In the genomic region with DNA sequence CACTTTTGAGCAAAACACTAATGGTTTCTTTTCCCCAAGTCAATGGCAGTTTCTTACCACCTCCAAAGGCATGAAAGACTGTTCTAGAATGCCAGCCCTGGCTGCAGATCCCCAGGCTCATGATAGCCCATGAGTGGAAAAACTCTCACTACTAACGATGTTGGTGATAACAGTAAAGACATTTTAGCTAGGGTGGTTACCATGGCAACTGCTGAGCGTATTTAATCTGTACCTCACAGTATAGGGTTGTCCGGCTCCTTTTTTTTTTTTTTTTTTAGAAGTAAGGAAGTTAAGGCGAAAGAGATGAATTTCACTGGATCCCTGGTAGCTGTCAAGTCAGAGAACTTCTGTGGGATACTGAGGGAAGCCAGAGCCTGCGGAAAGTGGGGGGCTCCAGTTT, we compare ENCODE assay signal across 7 mouse cellular contexts.
DNase-seq lines count a peak whose midpoint lies in the region; ATAC-seq lines count a peak whose summit lies in the region.

No protein-coding gene starts in this region.

- 20% methylated on average over 5 of the region's 5 CpGs for WGBS in liver, embryonic 11.5 days
- WGBS in liver, embryonic 16.5 days (ENCODE audit: insufficient replicate concordance) = 15% methylated on average over 5 of the region's 5 CpGs

- no peaks in the 10 kb centered on the region for H3K36me3 ChIP-seq in liver, embryonic 11.5 days (ENCODE audit: control insufficient read depth, insufficient read depth, low read length)
- H3K36me3 ChIP-seq in liver, embryonic 16.5 days (ENCODE audit: control insufficient read depth, insufficient read depth) = no peaks in the 10 kb centered on the region

- no peak for DNase-seq in liver, embryonic 11.5 days (ENCODE audit: low spot score)
- DNase-seq in liver (no peak), MN1 (ENCODE audit: low spot score) (peak; percentile 62)
- peak; percentile 54 for DNase-seq in embryo, embryonic 11 days
- no peak for DNase-seq in left cerebral cortex, adult 9 months (ENCODE audit: low spot score in 2 of 2)
- DNase-seq in adrenal gland, postnatal 4 days (ENCODE audit: low spot score in 2 of 2) = no peak

- ATAC-seq in liver, embryonic 11.5 days (replicated peaks; ENCODE audit: low FRiP score) = peak; percentile 48; the same call in 1 of the 2 replicates
- peak; percentile 46; the same call in 1 of the 2 replicates for ATAC-seq in liver, embryonic 16.5 days (ENCODE audit: low read depth)

- H3K4me2 ChIP-seq in liver, embryonic 11.5 days = no peak overlapping the region
- no peak overlapping the region for H3K4me2 ChIP-seq in liver, embryonic 16.5 days (ENCODE audit: low read depth, low read length)

- H3K27me3 ChIP-seq in liver, embryonic 11.5 days (replicated peaks; ENCODE audit: control insufficient read depth, insufficient read depth, low read length) = no peaks in the 10 kb centered on the region
- no peaks in the 10 kb centered on the region for H3K27me3 ChIP-seq in liver, embryonic 16.5 days (ENCODE audit: control insufficient read depth, insufficient read depth, low read depth, low read length)

- no peaks in the 10 kb centered on the region for H3K9me3 ChIP-seq in liver, embryonic 11.5 days (ENCODE audit: control insufficient read depth, low read length)
- H3K9me3 ChIP-seq in liver, embryonic 16.5 days (replicated peaks; ENCODE audit: control insufficient read depth, low read length) = no peaks in the 10 kb centered on the region

- H3K9ac ChIP-seq in liver, embryonic 11.5 days (ENCODE audit: low read depth, low read length) = no peak overlapping the region
- H3K9ac ChIP-seq in liver, embryonic 16.5 days (ENCODE audit: low read depth, low read length) = no peak overlapping the region

- no peak overlapping the region for H3K4me3 ChIP-seq in liver, embryonic 11.5 days (ENCODE audit: low read depth, low read length)
- H3K4me3 ChIP-seq in liver, embryonic 16.5 days (ENCODE audit: low read depth, low read length) = no peak overlapping the region

- H3K27ac ChIP-seq in liver, embryonic 11.5 days (ENCODE audit: low read depth, low read length) = no peak overlapping the region
- no peak overlapping the region for H3K27ac ChIP-seq in liver, embryonic 16.5 days (ENCODE audit: low read length)

- peaks cover 18% of the 10 kb centered on the region; the same call in 1 of the 2 replicates for H3K4me1 ChIP-seq in liver, embryonic 11.5 days (replicated peaks; ENCODE audit: control insufficient read depth, insufficient read depth, low read length)
- H3K4me1 ChIP-seq in liver, embryonic 16.5 days (ENCODE audit: control insufficient read depth, low read depth, low read length) = peaks cover 4% of the 10 kb centered on the region

Comparison
In these comparisons a context has a peak if more than half of its experiments do, and no peak if none do; other contexts are left out.
1. DNase-seq: peak in MN1 (single experiment) and embryo, embryonic 11 days (single experiment); none in liver, embryonic 11.5 days (single experiment), liver (single experiment), left cerebral cortex, adult 9 months (0 of 2) and adrenal gland, postnatal 4 days (0 of 2).